Mouse (Mus musculus): ENCODE data around the gene Lamc3. TPM values are rescaled to one million over a fixed set of nuclear protein-coding genes. Genes with fewer than 3 reads are reported as not detected.

Gene Lamc3
- polyA plus RNA-seq, 1 experiment from 2014 or later: 0.32 TPM

- peak overlapping the region; percentile 97 for H3K9ac ChIP-seq
- peak overlapping the region; percentile 95 for H3K4me3 ChIP-seq
- ATAC-seq (ENCODE audit: extremely low read depth, insufficient number of reproducible peaks, low FRiP score, low TSS enrichment): no peak
- peaks cover 56% of the 10 kb centered on the region for H3K36me3 ChIP-seq
- peaks cover 18% of the 10 kb centered on the region for H3K4me1 ChIP-seq
- no peaks in the 10 kb centered on the region for H3K9me3 ChIP-seq
- peak overlapping the region; percentile 66; the same call in 1 of the 2 replicates for H3K27ac ChIP-seq (replicated peaks)
- H3K27me3 ChIP-seq (replicated peaks): no peaks in the 10 kb centered on the region
- H3K4me2 ChIP-seq: peak overlapping the region; percentile 86
- WGBS: 9% methylated on average over 13 of the region's 13 CpGs
These were observed 87.8 kb downstream of the Lamc3 start for GRCm38 (mm10) chr2:31974809-31975371.

- Histone ChIP-seq H3K4me2 (no peak overlapping the region), H3K9me3 (no peaks in the 10 kb centered on the region), H3K4me3 (no peak overlapping the region), H3K27ac (replicated peaks) (no peak overlapping the region), H3K4me1 (no peaks in the 10 kb centered on the region), H3K36me3 (peaks cover 100% of the 10 kb centered on the region), H3K27me3 (replicated peaks) (no peaks in the 10 kb centered on the region), H3K9ac (no peak overlapping the region)
- 93% methylated on average over 1 of the region's 1 CpGs for WGBS
- ATAC-seq (ENCODE audit: extremely low read depth, insufficient number of reproducible peaks, low FRiP score, low TSS enrichment): no peak
These were observed 100.7 kb downstream of the Lamc3 start for GRCm38 (mm10) chr2:31987774-31988173.

- no peak for ATAC-seq (ENCODE audit: extremely low read depth, insufficient number of reproducible peaks, low FRiP score, low TSS enrichment)
- H3K36me3 ChIP-seq: peaks cover 99% of the 10 kb centered on the region
- H3K4me3 ChIP-seq: no peak overlapping the region
- no peak overlapping the region for H3K4me2 ChIP-seq
- no peaks in the 10 kb centered on the region for H3K27me3 ChIP-seq (replicated peaks)
- no peaks in the 10 kb centered on the region for H3K4me1 ChIP-seq
- 78% methylated on average over 4 of the region's 4 CpGs for WGBS
- no peak overlapping the region for H3K27ac ChIP-seq (replicated peaks)
- no peak overlapping the region for H3K9ac ChIP-seq
- H3K9me3 ChIP-seq: no peaks in the 10 kb centered on the region
These were observed 103.9 kb downstream of the Lamc3 start for GRCm38 (mm10) chr2:31990961-31991360.

GRCm38 (mm10) chr2:31994896-31995295 is 107.8 kb downstream of the Lamc3 start:
- Histone ChIP-seq H3K4me1 (no peaks in the 10 kb centered on the region), H3K4me2 (no peak overlapping the region), H3K36me3 (peaks cover 99% of the 10 kb centered on the region), H3K9ac (no peak overlapping the region), H3K4me3 (no peak overlapping the region), H3K27me3 (replicated peaks) (no peaks in the 10 kb centered on the region), H3K27ac (replicated peaks) (no peak overlapping the region), H3K9me3 (no peaks in the 10 kb centered on the region)
- no peak for ATAC-seq (ENCODE audit: extremely low read depth, insufficient number of reproducible peaks, low FRiP score, low TSS enrichment)
- WGBS: 84% methylated on average over 9 of the region's 9 CpGs

- 94% methylated on average over 13 of the region's 13 CpGs for WGBS
- Histone ChIP-seq H3K9ac (no peak overlapping the region), H3K9me3 (no peaks in the 10 kb centered on the region)
These were observed 109.0 kb downstream of the Lamc3 start for GRCm38 (mm10) chr2:31996060-31996459.

More at GRCm38 (mm10) chr2:31996060-31996459, 109.0 kb downstream of the Lamc3 start:
- no peak for ATAC-seq (ENCODE audit: extremely low read depth, insufficient number of reproducible peaks, low FRiP score, low TSS enrichment)
- no peaks in the 10 kb centered on the region for H3K4me1 ChIP-seq
- no peak overlapping the region for H3K4me2 ChIP-seq
- H3K27me3 ChIP-seq (replicated peaks): no peaks in the 10 kb centered on the region
- no peak overlapping the region for H3K27ac ChIP-seq (replicated peaks)
- peaks cover 98% of the 10 kb centered on the region for H3K36me3 ChIP-seq
- no peak overlapping the region for H3K4me3 ChIP-seq

Other genes starting within 250 kb of the Lamc3 start
- not detected in 2 replicates for gene Prdm12, start 247.3 kb upstream of the Lamc3 start, polyA plus RNA-seq (2015; fragmentation: Nextera tagmentation; extraction: Ambion mirVana)
- gene Exosc2, start 216.6 kb upstream of the Lamc3 start, polyA plus RNA-seq (2015; fragmentation: Nextera tagmentation; extraction: Ambion mirVana): 41.3 and 43.9 TPM in 2 replicates
- 25.2 and 27.9 TPM in 2 replicates for gene Abl1, start 198.9 kb upstream of the Lamc3 start, polyA plus RNA-seq (2015; fragmentation: Nextera tagmentation; extraction: Ambion mirVana)
- 0.05 and 0.09 TPM in 2 replicates for gene Qrfp, start 76.7 kb upstream of the Lamc3 start, polyA plus RNA-seq (2015; fragmentation: Nextera tagmentation; extraction: Ambion mirVana)
- gene Fibcd1, start 41.3 kb upstream of the Lamc3 start, polyA plus RNA-seq (2015; fragmentation: Nextera tagmentation; extraction: Ambion mirVana): 0.08 TPM in 1 of 2 replicates, not detected in the other
- gene Aif1l, start 62.8 kb downstream of the Lamc3 start, polyA plus RNA-seq (2015; fragmentation: Nextera tagmentation; extraction: Ambion mirVana): 65.8 and 67.3 TPM in 2 replicates
- 58.1 and 61.3 TPM in 2 replicates for gene Nup214, start 87.1 kb downstream of the Lamc3 start, polyA plus RNA-seq (2015; fragmentation: Nextera tagmentation; extraction: Ambion mirVana)
- 29.3 and 32.8 TPM in 2 replicates for gene Fam78a, start 197.6 kb downstream of the Lamc3 start, polyA plus RNA-seq (2015; fragmentation: Nextera tagmentation; extraction: Ambion mirVana)
- 13.9 and 14.2 TPM in 2 replicates for gene Plpp7, start 208.2 kb downstream of the Lamc3 start, polyA plus RNA-seq (2015; fragmentation: Nextera tagmentation; extraction: Ambion mirVana)

All from heart, embryonic 13.5 days (tissue).